Mouse (Mus musculus): ENCODE measurements around the gene Zfp69. TPM values are rescaled to one million over a fixed set of nuclear protein-coding genes. Genes with fewer than 3 reads are reported as not detected.

Gene Zfp69
- total RNA-seq, 2 experiments from 2014 or later, result 1.1 to 1.6 TPM

GRCm38 (mm10) chr4:120890754-120891440 is 60.6 kb downstream of the Zfp69 start:
- DNase-seq (ENCODE audit: low spot score in 2 of 2), result no peak
- intact Hi-C loops (cut with DNase I), result loop anchor here (5.0 kb wide), 1 partner anchor 299 kb away; no protein-coding TSS in a partner anchor

GRCm38 (mm10) chr4:120888884-120889283 is 62.6 kb downstream of the Zfp69 start:
- no peak for DNase-seq (ENCODE audit: low spot score in 2 of 2)
- intact Hi-C loops (cut with DNase I), result no loop called here

GRCm38 (mm10) chr4:120887381-120888112 is 64.0 kb downstream of the Zfp69 start:
- intact Hi-C loops (cut with DNase I), result loop anchor here (1.0 to 2.0 kb wide), 2 partner anchors 36 to 127 kb away; no protein-coding TSS in a partner anchor
- peak; percentile 62 to 79 for DNase-seq (ENCODE audit: low spot score in 2 of 2)

- intact Hi-C loops (cut with DNase I), result loop anchor here (1.0 to 2.0 kb wide), 2 partner anchors 36 to 126 kb away; no protein-coding TSS in a partner anchor
- DNase-seq (ENCODE audit: low spot score in 2 of 2), result no peak
Observed at GRCm38 (mm10) chr4:120886811-120887210, 64.7 kb downstream of the Zfp69 start.

- intact Hi-C loops (cut with DNase I), result loop anchor here (2.0 kb wide), 1 partner anchor 125 kb away; no protein-coding TSS in a partner anchor
- no peak for DNase-seq (ENCODE audit: low spot score in 2 of 2)
Observed at GRCm38 (mm10) chr4:120886131-120886530, 65.4 kb downstream of the Zfp69 start.

GRCm38 (mm10) chr4:120885208-120886120 is 66.0 kb downstream of the Zfp69 start:
- no peak for DNase-seq (ENCODE audit: low spot score in 2 of 2)
- intact Hi-C loops (cut with DNase I), result loop anchor here (2.0 kb wide), 1 partner anchor 125 kb away; no protein-coding TSS in a partner anchor

GRCm38 (mm10) chr4:120882002-120882625 is 69.4 kb downstream of the Zfp69 start:
- peak; percentile 73 to 87 for DNase-seq (ENCODE audit: low spot score in 2 of 2)
- intact Hi-C loops (cut with DNase I), result no loop called here

- DNase-seq (ENCODE audit: low spot score in 2 of 2), result peak in 1 of 2 experiments; percentile 67
- intact Hi-C loops (cut with DNase I), result no loop called here
Observed at GRCm38 (mm10) chr4:120880731-120881432, 70.6 kb downstream of the Zfp69 start.

Small RNA genes lying within 50 kb of the gene (microRNA-seq; reads per million reads assigned to microRNA genes)
- gene Mir7015, result 3.2 to 4.7 reads per million in 2 experiments

Other genes with a start within 250 kb of the Zfp69 start
- gene Kcnq4, start 203.1 kb downstream of the Zfp69 start, total RNA-seq (2021), result 1 to 10 TPM; 7.4 to 8.5 TPM
- 10 to 100 TPM; 44.0 to 47.9 TPM for gene Nfyc, start 120.1 kb downstream of the Zfp69 start, total RNA-seq (2021)
- 100 to 1,000 TPM in 1 of 2 experiments, 10 to 100 TPM in 1; 94.9 to 115 TPM for gene Rims3, start 96.9 kb downstream of the Zfp69 start, total RNA-seq (2021)
- 10 to 100 TPM; 10.1 to 13.3 TPM for gene Exo5, start 26.7 kb downstream of the Zfp69 start, total RNA-seq (2021)
- 100 to 1,000 TPM; 188 to 194 TPM for gene Smap2, start 65.5 kb upstream of the Zfp69 start, total RNA-seq (2021)
- 1 to 10 TPM; 5.2 to 5.5 TPM for gene Col9a2, start 87.7 kb upstream of the Zfp69 start, total RNA-seq (2021)
- gene Zmpste24, start 146.5 kb upstream of the Zfp69 start, total RNA-seq (2021), result 10 to 100 TPM; 25.4 to 26.1 TPM
- not detected for gene Tmco2, start 157.5 kb upstream of the Zfp69 start, total RNA-seq (2021)

Data from left cerebral cortex, postnatal 25 days (tissue).